Mouse (Mus musculus) right cerebral cortex, adult 2 months (tissue): ENCODE measurements at regions not wholly inside any gene's neighbourhood (a gene's known extent, or its start where the extent isn't known, plus 50 kb on each side); places are given as distances from the start of the nearest gene placed in this dataset.

Experiments used
- DNase-seq, 2 experiments: peaks; one replicate each; pipeline ENCODE4 v3.0.0; 2021 to 2022; ENCODE audit warnings: low spot score in 2 of 2

DNA sequence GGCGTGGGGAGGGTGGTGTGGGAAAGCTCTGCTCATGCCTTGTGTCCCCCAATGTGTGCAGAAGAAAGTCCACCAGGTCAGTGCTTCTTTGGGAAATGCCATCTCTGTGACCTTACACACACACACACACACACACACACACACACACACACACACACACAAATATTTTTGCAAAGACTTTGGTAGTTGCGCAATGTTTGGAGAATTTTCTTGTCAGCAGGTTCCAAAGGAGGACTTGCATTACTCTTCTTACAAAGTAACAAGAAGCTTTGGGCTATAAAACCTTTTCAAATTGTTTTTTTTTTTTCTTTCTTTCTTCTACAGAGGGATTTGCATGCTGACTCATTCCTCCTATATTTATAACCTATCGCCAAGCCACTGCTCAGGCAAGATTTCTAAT lies 59.1 kb upstream of the Npvf start:
- no peak for DNase-seq

DNA sequence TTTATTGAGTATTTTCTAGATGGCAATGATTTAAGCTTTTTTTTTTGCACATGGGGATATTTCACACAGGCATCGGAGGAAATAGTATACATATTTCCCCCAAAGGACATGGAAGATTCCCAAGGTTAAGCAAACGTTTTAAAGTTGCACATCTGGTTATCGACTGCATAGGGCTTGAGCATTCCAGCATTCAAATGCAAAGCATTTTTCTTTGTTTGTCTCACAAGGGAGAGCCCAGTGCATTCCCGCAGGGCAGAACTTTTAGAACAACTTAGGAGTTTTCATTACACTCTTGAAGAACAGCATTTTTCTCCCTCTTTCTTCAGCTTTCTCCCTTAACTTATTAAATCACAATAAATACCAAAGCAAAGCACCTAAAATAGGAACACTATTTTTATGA lies 64.4 kb upstream of the Npvf start:
- no peak for DNase-seq

DNA sequence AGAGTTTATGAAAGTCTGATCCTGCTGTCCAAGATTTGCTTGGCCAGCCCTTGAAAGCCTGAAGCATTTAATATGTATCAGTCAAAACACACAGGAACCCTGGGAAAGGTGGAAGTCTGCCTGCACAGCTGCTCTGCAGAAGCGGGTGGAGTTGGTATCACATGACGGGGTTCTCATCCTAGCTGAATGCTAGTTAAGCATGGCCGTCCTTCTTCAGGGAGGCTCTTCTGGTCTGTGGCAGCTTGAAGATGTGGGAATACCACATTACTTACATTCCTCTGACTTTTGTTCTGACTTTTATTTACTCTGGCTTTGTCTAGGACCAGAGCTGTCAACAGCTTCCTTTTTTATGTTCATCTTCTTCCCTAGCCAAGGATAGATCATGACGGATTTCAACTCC lies 66.1 kb upstream of the Npvf start:
- no peak for DNase-seq

DNA sequence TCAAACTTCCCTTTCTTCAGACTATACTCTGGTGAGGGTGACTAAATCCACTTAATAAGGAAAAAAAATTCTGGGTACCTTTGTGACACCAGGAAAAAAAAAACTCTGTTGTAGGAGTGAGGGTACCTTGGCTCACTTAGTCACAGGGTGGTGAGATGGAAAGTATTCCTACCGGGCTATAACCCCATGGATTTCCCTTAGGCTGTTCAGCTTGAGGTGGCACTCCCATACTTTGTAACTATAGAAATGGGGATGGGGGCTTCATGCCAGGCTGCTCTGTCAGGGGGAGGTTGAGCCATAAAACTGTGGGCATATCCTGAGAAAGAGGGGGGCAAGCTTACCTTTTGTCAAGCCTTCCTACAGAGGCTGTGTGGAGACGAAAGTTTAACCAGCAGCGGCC lies 71.4 kb upstream of the Npvf start:
- no peak for DNase-seq

DNA sequence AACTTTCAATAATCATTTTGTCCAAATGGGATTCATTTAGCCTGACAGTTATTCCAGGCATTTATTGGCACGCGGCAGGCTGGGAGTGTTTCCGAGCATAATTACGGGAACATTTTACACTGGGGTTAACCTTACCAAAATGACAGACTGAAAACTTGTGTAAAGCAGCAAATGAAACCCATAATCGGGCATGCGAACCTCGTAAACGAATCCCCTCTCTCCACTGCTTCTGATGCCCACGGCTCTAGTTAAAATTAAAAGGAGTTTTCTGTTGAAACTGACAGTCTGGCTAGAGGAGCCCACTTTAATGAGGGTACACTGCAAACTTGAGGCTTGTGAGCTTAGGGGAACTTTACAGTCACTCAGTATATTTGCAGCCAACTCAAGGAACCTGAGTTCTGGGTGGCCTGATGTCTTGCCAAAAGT lies 71.9 kb upstream of the Npvf start:
- DNase-seq = no peak

DNA sequence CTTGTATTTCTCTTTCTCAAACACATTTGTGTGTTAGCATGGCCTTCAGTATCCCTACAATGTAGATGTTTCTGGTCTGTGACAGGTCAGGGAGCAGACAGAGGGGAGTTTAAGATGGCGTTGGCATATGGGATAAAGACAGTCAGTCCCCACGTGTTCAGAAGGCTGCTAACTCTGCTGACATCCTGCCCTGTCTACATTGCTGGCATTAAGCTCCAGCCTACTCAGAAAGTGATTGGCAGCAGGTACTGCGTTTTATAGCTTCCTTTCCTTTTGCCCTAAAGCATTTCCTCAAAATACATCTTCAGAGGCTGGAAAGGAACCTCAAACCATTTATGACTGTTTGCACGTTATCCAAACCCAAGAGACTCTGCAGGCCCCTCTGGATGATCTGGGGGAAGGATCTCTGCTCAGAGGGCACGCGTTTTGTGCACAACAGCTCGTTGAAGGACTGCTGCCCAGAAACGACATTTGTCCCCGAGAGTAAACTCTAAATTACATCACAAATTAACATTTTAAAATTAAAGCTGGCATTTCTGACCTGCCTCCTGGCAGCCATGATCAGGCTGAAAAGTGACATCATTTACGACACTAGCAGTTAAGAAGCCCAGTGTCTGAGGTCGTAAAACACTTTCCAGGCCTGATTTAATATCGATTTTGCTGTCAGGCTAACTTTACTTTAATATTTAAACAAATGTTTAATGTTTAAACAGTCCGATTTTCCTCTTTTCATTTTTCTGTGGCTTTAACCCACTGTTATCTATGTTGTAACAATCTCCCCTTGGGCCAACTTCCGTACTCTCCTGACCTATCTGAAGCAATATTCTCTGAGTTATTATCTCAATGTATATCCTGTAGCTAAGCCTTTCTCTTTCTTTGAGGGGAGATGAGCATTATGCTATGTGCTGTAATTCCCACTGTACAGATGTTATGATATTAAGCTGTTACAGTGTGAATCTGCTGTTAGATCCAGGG lies 76.8 kb upstream of the Npvf start:
- DNase-seq = no peak

DNA sequence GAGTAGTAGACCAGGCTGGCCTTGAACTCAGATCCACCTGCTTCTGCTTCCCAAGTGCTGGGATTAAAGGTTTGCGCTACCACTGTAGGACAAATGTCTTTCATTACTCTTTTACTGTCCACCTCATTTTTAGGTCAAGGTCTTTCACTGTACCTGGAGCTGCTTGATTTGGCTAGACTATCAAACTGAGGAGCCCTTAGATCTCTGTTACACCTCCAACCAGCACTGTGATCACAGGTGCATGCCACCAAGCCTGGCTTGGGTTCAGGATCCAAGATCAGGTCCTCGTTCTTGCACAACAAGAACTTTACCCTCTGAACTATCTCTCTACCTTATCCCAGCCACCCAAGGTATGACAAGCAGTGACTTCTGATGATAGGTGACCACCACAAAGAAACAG lies 80.5 kb upstream of the Npvf start:
- no peak for DNase-seq

DNA sequence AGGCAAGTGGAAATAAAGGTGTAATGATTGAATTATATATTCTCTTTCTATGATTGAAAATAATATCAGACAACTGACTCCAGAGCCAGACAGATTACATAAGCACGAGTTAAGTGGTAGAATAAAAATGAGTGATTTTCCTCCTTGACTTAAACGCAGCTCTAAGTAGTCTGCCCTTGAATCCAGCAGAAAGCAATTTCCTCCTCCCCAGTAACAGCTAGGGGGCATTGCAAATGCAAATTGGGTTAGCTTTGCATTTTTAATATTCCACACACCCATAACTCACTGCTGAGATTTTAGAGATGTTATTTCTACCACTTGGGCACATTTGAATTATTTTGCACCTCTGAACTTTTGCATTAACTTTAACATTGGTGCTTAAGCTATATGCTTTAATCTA lies 81.6 kb upstream of the Npvf start:
- no peak for DNase-seq

DNA sequence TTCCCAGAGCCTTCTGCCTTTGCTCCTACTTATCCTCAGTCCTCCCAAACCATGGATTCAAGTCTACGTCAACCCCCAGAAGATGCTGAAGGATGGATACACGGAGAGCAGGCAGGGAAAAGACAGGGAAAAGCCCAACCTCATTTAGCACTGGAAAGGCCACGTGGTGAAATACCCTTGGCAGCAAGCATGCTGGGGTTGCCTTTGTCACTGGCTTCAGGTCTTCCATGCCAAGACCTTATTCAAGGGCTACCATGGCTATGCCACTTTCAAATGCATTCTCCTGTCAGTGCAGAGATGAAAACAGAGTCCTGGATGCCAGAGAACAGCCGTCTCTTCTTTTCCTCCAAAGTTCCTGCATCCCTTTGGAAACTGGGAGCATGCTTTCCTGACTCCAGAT lies 87.8 kb upstream of the Npvf start:
- no peak for DNase-seq

DNA sequence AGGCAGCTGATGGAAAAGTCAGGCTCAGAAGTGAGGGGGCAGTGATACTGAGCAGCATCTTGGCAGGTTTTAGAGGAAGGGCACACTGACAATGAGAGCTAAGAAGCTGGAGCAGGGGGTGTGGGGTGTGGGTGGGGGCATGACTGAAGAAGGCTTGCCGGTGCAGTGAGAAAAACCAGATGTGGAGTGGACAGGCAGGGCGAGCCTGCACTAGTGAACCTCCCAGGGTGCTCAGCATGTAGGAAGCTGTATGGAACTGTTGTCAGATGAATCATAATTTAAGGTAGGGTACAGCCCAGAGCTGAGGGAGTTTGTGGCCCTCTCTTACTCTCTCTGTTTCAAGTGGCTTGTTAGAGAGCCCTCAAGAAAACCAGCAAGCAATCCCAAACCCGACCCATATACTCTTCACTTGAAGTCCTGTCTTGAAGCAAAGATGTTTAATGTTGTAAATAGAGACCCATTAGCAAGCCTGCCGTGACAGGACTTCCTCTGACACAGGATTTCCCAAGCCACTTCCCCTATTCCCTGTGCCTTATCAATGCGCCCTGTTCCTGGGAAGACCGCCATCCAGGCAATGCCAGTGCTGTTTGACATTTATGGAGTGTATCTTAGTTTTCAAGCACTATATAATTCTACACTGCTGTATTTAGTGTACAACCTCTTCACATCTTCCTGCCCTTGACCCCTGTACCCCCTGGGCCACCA lies 90.4 kb upstream of the Npvf start:
- no peak for DNase-seq

DNA sequence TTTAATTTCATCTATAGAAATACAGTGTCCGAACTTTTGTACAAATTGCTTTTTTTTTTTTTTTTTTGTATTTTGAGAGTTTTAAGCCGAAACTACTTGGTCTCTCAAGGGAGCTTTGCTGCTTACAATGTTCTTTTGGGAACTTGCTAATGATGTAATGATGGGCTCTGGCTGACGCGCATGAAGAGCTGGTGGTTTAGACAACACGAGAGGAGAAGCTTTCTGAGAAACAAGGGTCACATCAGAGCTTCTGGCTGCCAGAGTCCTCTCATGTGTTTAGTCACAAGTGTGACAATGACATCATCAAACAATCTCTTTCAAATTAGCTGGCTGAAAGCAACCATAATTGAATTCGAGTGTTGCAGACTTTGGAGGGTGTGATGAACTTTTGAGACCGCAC lies 98.9 kb upstream of the Npvf start:
- DNase-seq = no peak

DNA sequence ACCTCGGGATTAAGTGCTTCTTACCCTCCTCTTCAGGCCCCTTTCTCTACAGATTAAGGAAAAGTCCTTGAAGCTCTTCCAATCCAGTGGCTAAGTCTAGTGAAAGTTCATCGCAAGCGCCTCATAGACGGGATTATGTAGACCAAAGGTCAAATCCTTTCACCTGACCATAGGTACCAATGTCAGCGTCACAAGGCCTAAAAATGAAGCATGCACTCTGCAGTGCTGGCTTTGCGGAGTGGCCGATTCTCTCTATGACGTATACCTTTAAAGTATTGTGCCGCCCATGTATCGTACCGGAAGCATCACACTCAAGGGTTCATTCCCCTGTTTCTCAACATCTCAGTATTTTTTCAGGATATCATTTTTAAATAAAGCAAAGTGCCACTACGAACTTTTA lies 100.5 kb upstream of the Npvf start:
- DNase-seq = no peak

DNA sequence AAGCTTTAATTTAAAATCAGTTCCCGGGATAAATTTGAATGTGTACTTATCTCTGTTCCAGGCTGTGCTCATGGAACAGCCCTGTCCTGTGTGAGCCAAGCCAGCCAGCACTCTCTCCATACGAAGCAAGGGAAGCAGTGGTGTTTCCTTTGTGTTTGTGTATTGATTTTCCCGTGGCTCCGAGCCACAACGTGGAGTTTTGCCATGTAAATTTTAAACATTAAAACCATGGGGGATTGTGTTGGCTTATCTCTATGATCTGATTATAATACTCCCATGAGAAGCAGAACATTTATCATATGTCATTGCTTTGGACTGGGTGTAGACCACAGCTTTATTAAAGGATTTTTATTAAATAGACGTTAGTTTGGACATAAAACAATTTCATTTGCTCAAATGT lies 106.1 kb upstream of the Npvf start:
- DNase-seq = no peak

DNA sequence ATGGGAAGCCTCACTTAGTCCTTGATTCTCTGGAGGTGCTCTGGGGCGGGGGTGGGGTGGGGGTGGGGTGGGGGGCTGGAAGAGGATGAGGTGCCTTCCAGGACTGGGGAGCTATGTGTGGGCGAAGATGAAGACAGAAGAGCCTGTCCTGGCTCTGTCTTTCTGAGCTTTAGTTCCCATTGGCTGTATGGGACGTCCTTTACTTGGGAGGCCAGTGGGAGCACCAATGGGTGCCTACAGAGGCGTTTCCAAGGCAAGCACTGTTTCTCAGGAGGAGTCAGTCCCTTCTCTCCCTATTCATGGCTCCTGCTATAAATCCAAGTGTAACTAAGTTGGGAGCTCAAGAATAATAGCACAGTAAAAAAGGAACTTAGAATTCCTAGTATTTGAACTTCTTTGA lies 108.9 kb upstream of the Npvf start:
- peak; percentile 27 to 41 for DNase-seq

DNA sequence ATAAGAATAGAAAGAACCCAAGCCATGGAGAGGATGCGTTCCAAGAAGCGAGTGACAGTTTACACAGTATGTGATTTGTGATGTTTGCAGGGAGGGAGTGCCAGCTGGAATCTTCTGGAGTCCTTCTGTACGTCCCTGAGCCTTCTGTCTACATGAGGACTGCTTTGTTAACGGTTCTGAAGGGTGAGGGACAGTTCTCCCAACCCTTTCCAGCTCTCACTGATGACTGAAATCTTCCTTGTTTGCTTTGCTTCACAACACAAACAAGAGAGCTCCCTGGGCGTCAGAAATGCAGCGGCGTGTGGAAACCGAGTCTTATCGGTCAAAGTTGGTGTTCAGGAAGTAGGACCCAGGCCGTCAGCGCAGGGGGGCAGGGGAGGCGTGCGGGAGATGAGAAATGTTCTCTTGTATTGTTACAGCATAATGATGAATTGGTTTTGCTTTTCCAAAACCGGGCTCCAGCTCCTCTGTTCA lies 112.2 kb upstream of the Npvf start:
- DNase-seq = no peak

DNA sequence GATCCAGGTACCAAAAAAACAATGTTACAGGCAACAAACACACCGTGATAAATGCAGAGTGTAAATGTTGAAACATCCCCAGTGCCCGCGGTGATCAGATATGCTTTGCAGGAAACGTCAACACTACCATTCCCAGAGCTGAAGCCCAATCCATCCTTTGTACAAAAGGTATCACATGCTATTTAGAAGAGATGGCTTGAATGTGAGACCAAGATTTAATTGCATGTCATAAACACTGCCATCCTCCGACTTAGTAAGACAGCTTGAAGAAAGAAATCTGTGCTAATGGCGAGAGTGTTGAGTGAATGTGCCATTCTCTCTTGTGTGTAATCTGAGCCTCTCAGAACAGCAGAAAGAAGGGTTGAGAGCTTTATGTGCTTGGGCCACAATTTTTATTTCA lies 112.9 kb upstream of the Npvf start:
- no peak for DNase-seq

DNA sequence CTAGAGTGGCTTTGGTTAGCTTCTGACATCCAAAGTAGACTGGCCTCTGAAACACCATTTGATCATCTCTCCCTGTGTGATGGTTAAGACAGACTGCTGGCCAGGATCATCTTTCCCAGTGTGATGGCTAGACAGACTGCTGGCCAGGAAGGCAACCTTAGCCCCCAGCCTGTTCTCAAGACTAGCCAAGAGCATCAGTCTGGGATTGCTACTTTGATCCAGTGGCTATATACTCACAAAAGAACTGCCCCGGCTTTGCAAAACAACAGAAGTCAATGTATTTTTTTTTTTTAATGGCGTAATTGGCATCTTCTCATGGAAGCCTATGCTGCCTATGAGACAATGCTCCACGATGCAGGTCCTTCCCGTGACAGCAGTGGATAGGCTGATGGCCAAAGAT lies 113.6 kb upstream of the Npvf start:
- DNase-seq = no peak

DNA sequence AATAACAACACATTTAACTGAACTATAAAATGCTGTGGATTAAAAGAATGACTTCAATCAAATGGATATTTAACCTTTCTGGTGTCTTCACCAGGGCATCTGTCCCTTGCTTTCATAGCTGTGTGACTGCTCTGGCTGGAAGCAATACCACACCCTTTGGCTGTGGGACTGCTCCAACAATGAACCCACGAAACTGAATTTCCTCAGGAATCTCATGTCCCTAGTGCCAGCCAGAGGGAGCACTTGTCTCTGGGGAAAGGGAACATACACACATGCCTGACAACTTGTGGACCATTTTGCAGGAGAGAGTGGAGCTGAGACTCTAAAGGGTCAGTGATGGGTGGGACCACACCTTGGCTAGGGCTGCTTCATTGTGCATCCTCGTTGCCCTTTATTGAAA lies 114.9 kb upstream of the Npvf start:
- DNase-seq = no peak

DNA sequence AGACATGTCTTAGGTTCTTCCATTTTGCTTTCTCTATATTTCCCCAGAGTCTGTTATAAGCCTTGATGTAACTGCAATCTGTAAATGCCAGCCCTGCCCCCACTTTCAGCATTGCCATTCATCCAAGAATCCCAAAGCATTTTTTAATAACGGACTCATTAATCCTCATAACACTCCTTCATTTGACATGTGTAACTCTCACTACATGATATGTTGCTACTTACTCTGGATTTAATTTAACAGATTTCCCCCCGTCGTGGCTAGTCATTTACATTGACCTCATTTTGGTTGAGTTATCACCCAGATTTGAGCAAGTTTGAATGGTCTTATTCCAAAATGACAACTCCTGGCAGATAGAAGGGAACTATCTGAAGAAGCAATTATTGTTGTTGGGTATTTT lies 116.2 kb upstream of the Npvf start:
- no peak for DNase-seq

DNA sequence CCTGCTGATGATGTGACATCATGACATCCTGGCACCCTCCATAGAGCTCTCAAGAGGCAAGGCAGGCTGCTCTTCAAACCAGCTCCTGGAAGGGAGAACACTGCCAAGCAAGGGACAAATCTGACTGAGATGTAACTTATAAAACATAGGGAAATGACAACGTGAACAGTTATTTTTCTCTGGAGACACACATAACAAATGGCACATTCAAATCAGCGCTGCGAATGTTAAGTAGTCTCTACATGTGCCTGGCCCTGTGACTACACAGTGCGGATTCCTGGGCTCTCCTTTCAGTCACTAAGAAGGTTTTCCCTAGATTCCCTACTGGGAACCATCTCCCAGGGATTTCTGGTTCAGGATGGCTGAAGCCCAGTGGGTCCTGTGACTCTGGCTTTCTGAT lies 121.4 kb upstream of the Npvf start:
- no peak for DNase-seq

DNA sequence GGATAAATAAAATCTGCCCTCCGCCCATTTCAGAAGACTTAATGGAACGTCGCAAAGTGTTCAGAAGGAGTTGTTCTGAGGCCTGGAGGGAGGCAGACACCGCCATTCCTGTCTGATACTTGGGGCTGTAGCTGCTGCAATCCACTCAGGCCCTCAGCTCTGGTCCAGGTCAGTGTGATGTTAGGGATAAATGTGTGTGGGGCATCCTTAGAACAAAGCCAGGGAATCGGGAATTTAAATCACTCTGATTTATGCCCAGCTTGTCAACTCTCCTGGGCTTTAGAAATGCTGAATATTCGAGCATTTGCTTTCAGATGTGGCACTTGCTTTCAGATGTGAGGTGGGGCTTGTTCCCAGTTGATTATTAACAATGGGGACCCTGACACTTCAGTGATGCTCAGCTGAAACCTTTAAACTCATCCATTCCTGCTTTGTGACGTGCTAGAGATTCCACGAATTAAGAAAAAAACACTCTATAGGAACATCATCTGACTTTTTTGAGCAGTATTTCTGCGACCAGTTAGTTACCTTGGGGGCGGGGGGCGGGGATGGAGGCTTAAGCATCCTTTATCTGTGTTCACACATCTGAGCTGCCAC lies 122.1 kb upstream of the Npvf start:
- DNase-seq = no peak

DNA sequence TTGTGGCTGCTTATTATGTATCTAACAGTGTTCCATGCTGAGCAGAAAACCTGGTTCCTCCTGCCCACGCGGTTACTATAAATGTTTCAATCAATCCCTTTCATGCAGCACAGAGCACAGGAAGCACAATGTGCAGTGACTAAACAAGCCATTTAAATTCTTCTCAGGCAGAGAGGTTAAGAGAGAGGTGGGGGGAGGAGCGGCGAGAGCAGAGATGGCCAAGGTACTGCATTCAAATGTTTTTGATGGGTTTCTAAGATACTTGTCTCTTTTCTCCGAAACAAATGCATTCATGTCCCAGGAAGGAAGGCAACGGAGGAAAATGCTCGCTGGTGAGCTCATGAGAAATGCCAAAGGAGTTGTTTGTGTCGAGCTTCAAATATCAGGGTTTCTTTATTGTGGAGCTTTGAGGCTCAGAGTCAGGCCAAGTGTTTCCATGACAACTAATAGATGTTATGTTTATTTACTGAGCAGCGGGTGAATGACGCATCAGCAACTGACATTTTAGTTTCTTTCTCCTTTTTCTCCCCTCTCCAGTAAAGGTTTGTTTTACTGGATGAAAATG lies 122.8 kb upstream of the Npvf start:
- DNase-seq = peak; percentile 72 to 84
